Mouse (Mus musculus): ENCODE measurements around the gene Itga2.

DNA sequence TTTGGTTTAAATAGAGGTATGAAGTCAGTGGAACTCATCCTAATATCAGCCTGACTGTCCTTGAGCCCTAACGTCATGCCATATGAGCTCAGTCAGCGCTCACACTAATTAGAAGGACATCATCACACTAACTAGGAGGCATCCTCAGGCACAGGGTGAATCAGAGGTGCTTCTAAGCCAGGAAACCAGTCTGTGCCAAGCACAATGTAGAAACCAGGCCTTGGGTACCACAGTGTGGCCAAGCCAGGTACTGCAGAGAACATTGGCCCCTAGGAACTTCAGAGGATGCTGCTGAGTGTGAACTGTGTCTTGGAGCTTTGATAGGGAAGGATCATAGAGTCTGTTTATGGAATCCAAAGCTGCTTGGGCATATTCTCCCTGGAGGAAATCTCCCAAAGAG lies 32.3 kb upstream of the Itga2 start:
- TF ChIP-seq EP300 (IDR thresholded peaks at IDR 0.05) (no peak), CTCF (IDR thresholded peaks at IDR 0.05) (peak; percentile 97)

All from lung, postnatal 0 days (tissue).